Mouse (Mus musculus) urinary bladder, postnatal 4 days (tissue): ENCODE results near the gene Zbtb8b.
"Not testable (repeated sequence)": the region's sequence is repeated elsewhere in the genome, so short reads cannot be mapped to it uniquely, and the experiment has no call there.

Experiments
- DNase-seq, 2 experiments: peaks; one replicate each; pipeline ENCODE4 v3.0.0; 2021 to 2022; ENCODE audit warnings: low spot score in 2 of 2

Zbtb8b gene

DNA sequence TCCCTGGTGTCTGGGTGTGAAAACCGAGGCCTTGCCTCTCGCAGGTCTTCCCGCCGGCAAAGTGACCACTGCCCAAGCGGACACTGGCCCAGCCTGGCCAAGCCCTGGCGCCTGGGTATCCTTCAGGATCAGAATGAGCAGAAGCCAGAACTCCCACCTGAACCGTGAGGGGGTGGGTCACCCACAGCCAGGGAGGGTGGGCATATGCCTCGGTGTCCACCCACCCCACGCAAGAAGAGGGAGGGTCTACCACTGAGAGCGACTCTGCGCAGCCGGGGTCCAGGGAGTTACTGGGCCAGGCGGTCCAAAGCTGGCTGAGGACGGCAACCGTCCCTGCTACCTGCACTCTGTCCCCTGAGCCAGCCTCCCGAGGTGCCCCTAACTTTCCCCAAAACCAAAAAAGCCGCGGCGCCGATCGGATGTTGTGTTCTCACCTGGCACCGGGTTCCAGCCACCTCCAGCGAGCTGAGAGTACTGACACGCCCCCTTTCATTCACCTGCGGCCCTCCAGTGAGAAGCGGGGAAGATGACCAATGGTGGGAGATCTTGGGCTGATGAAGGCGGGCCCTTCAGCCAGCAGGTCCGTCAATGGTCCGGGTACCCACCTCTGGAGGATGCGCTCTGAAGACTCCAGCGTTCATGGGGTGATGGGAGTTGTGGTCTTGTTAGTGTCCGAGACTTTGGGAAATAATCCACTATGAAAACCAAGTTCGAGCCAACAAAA lies at the start of gene Zbtb8b:
Zbtb8b (minus strand) TSS at position 514 of the 724 bp plus-strand sequence.
- peak; percentile 60 to 68 for DNase-seq

GRCm38 (mm10) chr4:129481090-129481489 lies 40.4 kb upstream of the Zbtb8b start:
- no peak for DNase-seq

DNA sequence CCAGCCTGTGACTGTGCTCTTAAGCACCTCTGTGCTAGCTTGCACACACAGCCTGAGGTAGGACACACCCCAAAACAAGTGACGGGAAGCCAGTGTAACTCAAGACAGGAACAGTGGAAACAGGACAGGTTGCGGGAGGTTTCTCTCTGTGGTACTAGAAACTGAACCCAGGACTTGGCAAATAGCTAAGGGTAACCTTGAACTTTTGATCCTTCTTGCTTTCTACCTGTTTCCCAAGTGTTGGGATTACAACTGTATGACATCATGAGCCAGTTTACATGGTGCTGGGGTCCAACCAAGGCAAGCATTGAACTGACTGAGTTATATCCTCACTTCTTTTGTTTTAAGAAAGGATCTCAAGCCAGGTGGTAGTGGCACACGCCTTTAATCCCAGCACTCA lies 39.2 kb upstream of the Zbtb8b start:
- no peak for DNase-seq

GRCm38 (mm10) chr4:129476047-129476446 lies 35.4 kb upstream of the Zbtb8b start:
- no peak for DNase-seq

DNA sequence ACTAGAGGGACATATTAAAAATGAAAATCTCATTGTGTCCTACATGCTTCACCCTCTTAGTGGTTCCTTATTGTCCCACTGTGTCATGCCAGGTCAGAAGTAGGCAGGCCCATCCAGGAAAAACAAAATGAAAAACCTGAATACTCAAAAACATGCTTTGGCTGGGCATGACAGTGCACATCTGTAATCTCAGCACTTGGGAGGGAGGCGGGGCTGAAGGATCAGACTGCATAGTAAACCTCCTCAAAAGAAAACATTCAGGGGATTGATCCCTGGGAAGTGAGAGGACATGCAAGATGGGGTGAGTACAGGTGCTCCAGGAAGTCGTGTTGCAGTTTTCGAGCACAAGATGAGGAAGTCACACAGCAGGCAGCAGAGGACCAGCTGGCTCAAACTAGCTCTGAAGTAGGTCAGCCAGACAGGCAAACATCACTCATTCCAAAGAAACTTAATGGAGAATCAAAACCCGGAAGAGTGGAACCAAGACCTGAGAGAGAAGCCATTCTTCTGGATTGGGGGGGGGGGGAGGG lies 23.7 kb upstream of the Zbtb8b start:
- DNase-seq, result no peak

DNA sequence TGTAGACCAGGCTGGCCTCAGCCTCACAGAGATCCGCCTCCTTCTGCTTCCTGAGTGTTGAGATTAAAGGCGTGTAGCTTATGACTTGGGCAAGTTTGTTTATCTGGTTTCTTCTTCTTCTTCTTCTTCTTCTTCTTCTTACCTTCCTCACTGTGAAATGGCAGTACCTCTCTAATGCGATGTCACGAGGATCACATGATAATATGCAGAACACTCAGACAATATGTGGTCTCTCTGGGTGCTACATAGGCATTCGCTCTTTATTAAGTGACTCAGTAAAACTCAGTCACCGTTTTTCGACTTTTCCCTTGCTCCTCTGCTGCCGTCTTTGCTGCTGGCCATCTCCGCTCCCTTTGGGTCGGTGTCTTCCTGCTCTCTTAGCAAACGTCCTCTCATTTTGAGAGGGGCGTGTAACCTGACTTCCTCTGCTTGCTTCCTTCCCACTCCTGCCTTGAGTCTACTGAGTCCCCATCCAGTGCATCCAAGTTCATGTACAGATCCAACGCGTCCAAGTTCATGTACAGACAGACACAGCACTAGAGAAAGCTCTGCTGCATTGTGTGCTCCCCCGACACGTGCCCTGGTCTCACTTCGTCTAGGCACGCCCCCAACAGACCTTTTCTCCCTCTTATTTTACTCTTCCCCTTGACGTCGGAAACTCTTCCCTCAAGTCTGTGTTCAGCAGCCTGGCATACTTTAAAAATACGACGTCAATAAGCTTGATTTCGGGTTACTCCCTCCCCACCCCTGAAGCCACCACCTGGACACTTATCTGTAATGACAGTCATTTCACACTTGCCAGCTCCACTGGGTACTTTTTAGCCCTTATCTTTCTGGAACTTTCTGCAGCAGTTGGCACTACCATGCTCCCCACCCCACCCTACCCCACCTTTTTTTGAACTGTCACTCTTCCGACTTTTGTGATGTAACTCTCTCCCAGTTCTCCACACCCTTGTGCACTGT lies 22.7 kb upstream of the Zbtb8b start:
- DNase-seq, result no peak

- no peak for DNase-seq
Measured at GRCm38 (mm10) chr4:129462118-129462517, 21.5 kb upstream of the Zbtb8b start.

GRCm38 (mm10) chr4:129461183-129461960 lies 20.7 kb upstream of the Zbtb8b start, which contains the start of gene Bsdc1:
Gene Bsdc1 (plus strand): TSS chr4:129461581.
- DNase-seq, result peak; percentile 99

DNA sequence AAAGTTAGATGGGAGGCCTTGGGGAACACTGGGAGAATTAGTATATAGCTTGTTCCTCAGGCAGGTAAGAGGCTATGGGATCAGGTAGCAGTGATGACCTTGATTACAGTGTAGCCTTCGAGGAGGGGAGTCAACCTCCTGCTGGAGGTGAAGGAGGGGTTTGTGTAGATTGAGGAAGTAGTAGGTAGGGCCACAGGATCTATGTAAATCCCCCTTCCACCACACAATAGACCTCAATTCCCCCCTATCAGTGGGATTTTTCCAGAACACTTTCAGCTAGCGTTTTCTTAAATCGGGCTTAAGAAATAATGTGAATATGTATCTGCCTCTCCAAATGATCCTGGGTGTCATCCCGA lies 20.2 kb upstream of the Zbtb8b start:
- no peak for DNase-seq

GRCm38 (mm10) chr4:129459726-129460125 lies 19.1 kb upstream of the Zbtb8b start:
- no peak for DNase-seq

DNA sequence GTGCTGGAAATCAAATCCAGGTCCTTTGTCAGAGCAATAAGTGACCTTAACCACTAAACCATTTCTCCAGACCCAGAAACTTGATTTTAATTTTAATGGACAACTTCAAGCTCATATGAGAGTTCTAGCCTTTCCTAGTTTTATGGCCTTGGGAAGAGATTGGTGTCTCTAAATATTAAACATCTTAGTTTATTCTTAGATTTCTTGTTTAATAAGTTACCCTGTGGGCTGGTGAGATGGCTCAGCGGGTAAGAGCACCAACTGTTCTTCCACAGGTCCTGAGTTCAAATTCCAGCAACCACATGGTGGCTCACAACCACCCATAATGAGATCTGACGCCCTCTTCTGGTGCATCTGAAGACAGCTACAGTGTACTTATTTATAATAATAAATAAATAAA lies 16.7 kb upstream of the Zbtb8b start:
- DNase-seq, result not testable (repeated sequence)

DNA sequence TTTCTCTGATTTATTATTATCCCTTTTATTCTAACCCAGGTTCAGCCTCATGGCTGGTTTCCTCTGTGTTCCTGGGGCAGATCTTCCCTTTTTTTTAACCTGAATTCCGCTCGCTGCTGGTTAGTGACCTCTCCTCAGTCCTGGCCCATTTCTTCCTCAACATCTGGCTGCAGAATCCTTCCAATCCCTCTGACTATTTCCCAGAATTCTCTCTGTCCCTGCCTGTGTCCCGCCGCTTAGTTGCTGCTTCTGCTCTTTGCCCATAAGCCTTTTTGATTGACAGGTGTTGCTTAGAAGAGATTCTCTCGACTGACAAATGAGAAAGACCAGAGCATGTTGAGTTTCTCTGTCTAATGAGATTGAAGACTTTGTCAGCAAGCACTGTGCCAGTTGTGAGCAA lies 15.5 kb upstream of the Zbtb8b start:
- no peak for DNase-seq

DNA sequence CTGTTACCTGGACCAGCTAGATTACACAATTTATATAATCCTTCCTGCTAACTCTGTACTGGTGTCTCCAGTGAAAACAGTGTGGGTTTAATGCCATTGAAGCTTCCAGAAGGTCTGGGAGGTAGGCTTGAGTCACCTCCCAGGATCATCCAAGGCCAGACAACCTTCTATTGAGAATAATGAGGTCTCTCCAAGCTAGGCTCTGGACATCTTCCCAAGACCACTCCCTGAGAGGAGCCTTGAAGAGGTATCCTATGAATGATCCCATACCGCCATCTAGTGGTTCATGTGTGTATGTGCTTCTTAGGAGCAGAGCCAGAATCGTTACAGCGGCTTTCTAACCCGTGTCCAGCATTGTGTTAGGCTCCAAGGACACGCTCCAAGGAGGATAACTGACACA lies 14.6 kb upstream of the Zbtb8b start:
- peak; percentile 51 to 62 for DNase-seq

DNA sequence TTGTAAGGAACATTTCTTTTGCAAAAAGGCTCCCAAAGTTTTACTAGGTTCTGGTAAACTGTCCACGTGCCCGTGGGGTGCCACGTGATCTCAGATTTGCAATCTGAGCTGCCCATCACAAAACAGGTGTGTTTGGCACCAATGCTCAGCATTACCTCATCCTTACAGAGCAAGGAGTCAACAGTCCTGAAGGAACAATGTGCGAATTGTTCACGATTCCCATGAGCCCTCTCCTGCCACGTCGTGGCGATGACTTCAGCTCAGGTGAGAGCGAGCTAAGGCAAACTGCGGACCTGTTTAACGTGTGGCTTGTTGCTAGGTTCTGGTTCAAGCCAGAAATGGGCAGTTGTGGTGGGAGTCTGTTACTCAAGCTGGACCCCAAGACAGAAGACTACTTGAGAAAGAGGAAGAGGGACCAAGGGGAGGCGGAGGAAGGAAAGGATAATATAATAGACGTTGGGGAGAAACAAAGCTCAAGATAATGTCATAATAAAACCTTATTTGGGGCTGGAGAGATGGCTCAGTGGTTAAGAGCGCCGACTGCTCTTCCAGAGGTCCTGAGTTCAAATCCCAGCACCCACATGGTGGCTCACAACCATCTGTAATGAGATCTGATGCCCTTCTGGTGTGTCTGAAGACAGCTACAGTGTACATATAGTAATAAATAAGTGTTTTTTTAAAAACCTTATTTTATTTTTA lies 11.0 kb upstream of the Zbtb8b start:
- no peak for DNase-seq

DNA sequence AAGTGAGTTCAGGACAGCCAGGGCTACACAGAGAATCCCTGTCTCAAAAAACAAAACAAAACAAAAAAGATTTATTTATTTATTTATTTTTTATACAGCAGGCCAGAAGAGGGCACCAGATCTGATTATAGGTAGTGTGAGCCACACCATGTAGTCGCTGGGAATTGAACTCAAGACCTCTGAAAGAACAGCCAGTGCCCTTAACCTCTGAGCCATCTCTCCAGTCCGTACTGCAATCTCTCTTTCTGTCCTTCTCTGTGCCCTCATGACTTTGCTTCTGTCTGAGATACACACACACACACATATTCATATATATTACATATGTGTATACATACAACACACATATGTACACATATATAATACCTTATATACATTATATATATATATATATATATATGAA lies 10.2 kb upstream of the Zbtb8b start:
- DNase-seq, result no peak

DNA sequence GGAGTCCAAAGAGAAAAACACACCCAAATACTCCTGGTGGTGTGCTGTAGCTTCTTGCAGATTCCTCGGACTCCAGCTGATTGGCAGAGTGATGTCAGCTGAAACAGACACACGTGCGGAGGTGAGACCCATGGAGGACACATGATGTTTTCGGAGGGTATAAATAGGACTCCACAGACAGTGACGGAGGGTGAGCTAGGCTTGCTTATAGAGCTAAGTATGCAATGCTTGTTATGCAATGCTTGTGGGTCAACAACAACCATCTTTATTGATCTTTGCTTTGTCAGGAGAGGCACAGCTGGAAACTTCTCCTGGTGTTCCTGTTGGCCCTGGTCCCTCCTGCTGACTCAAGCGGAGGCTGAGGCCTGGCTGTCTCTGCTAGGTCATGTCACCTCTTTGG lies 8.1 kb upstream of the Zbtb8b start:
- no peak for DNase-seq

GRCm38 (mm10) chr4:129447778-129448563 lies 7.3 kb upstream of the Zbtb8b start:
- no peak for DNase-seq

DNA sequence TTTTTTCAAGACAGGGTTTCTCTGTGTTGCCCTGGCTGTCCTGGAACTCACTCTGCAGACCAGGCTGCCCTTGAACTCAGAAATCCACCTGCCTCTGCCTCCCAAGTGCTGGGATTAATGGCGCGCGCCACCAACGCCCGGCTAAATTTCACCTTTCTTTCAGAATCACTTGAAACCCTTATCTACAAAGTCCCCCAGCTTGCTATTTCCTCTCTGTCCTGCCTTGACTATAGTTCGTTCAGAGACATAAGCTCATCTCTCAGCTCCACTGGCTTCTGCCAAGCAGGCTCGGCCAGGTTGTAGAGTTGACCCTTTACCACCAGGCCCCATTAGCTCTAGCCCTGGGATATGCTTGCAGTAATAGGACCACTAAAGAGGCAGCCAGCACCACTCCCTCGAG lies 6.7 kb upstream of the Zbtb8b start:
- no peak for DNase-seq

DNA sequence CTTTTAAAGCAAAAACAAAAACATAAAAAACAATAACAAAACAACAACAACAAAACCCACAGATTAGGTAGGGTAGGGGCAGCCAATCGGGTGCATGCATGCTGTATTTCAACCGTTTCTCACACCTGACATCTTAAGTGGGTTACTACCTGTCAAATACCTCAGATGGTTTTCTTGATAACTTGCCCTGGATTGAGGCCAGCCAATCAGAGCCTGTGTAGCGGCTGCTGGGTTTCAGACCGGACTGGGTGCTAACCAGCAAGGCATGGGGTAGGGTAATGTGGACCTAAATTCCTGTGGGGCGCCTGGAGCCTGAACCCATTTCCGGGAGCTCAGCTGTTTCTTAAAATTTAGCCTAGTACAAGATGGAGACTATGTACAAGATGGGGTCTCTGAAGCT lies 492 bp upstream of the Zbtb8b start:
- no peak for DNase-seq

DNA sequence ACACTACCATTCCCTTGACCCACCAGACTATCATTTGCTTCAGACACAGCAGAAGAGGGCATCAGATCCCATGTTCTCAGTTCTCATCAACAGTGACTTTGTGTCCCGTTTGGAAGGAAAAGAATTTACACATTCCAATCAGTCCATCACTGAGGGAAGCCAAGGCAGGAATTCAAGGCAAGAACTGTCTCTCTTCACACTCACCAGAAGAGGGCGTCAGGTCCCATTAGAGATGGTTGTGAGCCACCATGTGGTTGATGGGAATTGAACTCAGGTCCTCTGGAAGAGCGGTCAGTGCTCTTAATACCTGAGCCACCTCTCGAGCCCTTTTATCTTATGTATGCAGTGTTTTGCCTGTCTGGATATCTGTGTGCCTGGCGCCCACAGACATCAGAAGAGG lies 22.3 kb downstream of the Zbtb8b start:
- DNase-seq, result no peak
